Mouse (Mus musculus) forebrain, embryonic 11.5 days (tissue): ENCODE data around the gene 9330182L06Rik. TPM values are rescaled to one million over a fixed set of nuclear protein-coding genes. Genes with fewer than 3 reads are reported as not detected.

Source experiments
- ATAC-seq: fragments of 200-750 bp; cut with Nextera tagmentation; replicated peaks from 2 replicates; pipeline ENCODE4 v1.8.0; 2017; ENCODE audit warnings: moderate TSS enrichment; ENCODE audit not compliant: low FRiP score
- DNase-seq: peaks from one replicate; pipeline ENCODE4 v3.0.0-alpha.2; 2017; ENCODE audit warnings: low spot score
- H3K27ac ChIP-seq: fragments of 300-500 bp; sonication (generic); 2 replicates; pipeline ENCODE4 v1.5.1; 2014; ENCODE audit warnings: low read depth, low read length
- H3K27me3 ChIP-seq: fragments of 300-500 bp; sonication (generic); 2 replicates; pipeline ENCODE4 v1.6.1; 2014; ENCODE audit warnings: mild to moderate bottlenecking, low read length, mixed read lengths; ENCODE audit not compliant: control insufficient read depth, insufficient read depth
- H3K36me3 ChIP-seq: fragments of 300-500 bp; sonication (generic); 2 replicates; pipeline ENCODE4 v1.6.1; 2014; ENCODE audit warnings: mild to moderate bottlenecking, low read length, moderate library complexity, mixed read lengths; ENCODE audit not compliant: control insufficient read depth, insufficient read depth
- H3K4me1 ChIP-seq: fragments of 300-500 bp; sonication (generic); replicated peaks from 2 replicates; pipeline ENCODE4 v1.6.1; 2014; ENCODE audit warnings: low read length, mixed read lengths; ENCODE audit not compliant: control insufficient read depth, insufficient read depth
- H3K4me2 ChIP-seq: fragments of 300-500 bp; sonication (generic); 2 replicates; pipeline ENCODE4 v1.6.1; 2014; ENCODE audit warnings: low read depth, mild to moderate bottlenecking, low read length, moderate library complexity, mixed read lengths; ENCODE audit not compliant: severe bottlenecking
- H3K4me3 ChIP-seq: fragments of 300-500 bp; sonication (generic); 2 replicates; pipeline ENCODE4 v1.5.1; 2014; ENCODE audit warnings: low read depth, low read length
- H3K9ac ChIP-seq: fragments of 300-500 bp; sonication (generic); 2 replicates; pipeline ENCODE4 v1.6.1; 2014; ENCODE audit warnings: low read length
- H3K9me3 ChIP-seq: fragments of 300-500 bp; sonication (generic); 2 replicates; pipeline ENCODE4 v1.6.1; 2016; ENCODE audit warnings: low read length, mixed read lengths; ENCODE audit not compliant: control insufficient read depth
- WGBS: fragments of 180-500 bp; shearing (Covaris S2); extraction: QIAGEN DNeasy Blood & Tissue Kit; methylation state at CpG from one replicate; pipeline ENCODE4 v1.1.7; 2014; 5-methylcytosine and 5-hydroxymethylcytosine counted together
- polyA plus RNA-seq: library from polyadenylated mRNA; unstranded; fragments of >200 nt; fragmentation: Nextera tagmentation; extraction: Ambion mirVana; gene quantifications from 2 replicates; pipeline ENCODE4 v1.2.1, GENCODE M21; 2014

Gene 9330182L06Rik
- polyA plus RNA-seq, 1 experiment from 2014 or later: 4.5 TPM

GRCm38 (mm10) chr5:9352163-9352562, 86.2 kb downstream of the 9330182L06Rik start:
- no peaks in the 10 kb centered on the region for H3K9me3 ChIP-seq
- no peak for DNase-seq
- H3K9ac ChIP-seq: no peak overlapping the region
- ATAC-seq: no peak
- no peak overlapping the region for H3K4me2 ChIP-seq
- 88% methylated on average over 5 of the region's 5 CpGs for WGBS
- no peaks in the 10 kb centered on the region for H3K27me3 ChIP-seq
- no peak overlapping the region for H3K27ac ChIP-seq
- no peaks in the 10 kb centered on the region for H3K4me1 ChIP-seq
- no peak overlapping the region for H3K4me3 ChIP-seq
- H3K36me3 ChIP-seq: no peaks in the 10 kb centered on the region

DNA sequence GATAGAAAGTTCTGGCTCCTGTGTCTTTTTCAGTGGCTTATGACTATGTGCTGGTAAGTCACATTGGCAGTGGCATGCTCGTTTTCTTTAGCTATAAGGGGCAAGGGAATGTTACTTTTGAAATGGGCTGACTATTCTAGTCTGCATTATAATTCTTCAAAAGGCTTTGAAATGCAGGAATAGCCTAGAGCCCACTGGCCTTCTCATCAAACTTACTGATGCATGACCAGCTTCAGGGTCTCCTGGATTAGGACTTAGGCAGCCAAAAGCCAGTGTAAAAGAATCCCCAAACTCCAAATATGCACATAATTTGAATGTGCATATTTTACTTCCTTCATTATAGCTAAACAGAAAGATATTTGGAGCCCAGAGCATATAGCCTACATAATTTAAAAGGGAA, 86.7 kb downstream of the 9330182L06Rik start:
- 28% methylated on average over 1 of the region's 1 CpGs for WGBS
- Histone ChIP-seq H3K4me3 (no peak overlapping the region), H3K4me1 (no peaks in the 10 kb centered on the region), H3K27ac (no peak overlapping the region), H3K27me3 (no peaks in the 10 kb centered on the region), H3K36me3 (no peaks in the 10 kb centered on the region), H3K9ac (no peak overlapping the region), H3K4me2 (no peak overlapping the region), H3K9me3 (no peaks in the 10 kb centered on the region)
- no peak for ATAC-seq
- no peak for DNase-seq

GRCm38 (mm10) chr5:9354257-9354656, 88.3 kb downstream of the 9330182L06Rik start:
- no peak overlapping the region for H3K27ac ChIP-seq
- no peak overlapping the region for H3K9ac ChIP-seq
- H3K4me1 ChIP-seq: no peaks in the 10 kb centered on the region
- H3K27me3 ChIP-seq: no peaks in the 10 kb centered on the region
- no peak overlapping the region for H3K4me3 ChIP-seq
- no peaks in the 10 kb centered on the region for H3K36me3 ChIP-seq
- no peak overlapping the region for H3K4me2 ChIP-seq
- ATAC-seq (no peak), DNase-seq (no peak)
- 100% methylated on average over 1 of the region's 1 CpGs for WGBS
- no peaks in the 10 kb centered on the region for H3K9me3 ChIP-seq

- no peaks in the 10 kb centered on the region for H3K4me1 ChIP-seq
- DNase-seq: no peak
- no peaks in the 10 kb centered on the region for H3K9me3 ChIP-seq
- H3K9ac ChIP-seq: no peak overlapping the region
- 46% methylated on average over 2 of the region's 2 CpGs for WGBS
- ATAC-seq: no peak; the same call in 1 of the 2 replicates
- no peaks in the 10 kb centered on the region for H3K27me3 ChIP-seq
- H3K27ac ChIP-seq: no peak overlapping the region
- no peak overlapping the region for H3K4me2 ChIP-seq
- H3K36me3 ChIP-seq: no peaks in the 10 kb centered on the region
- H3K4me3 ChIP-seq: no peak overlapping the region
Observed at GRCm38 (mm10) chr5:9358076-9358475, 92.2 kb downstream of the 9330182L06Rik start.

GRCm38 (mm10) chr5:9361982-9362661, 96.2 kb downstream of the 9330182L06Rik start:
- H3K4me2 ChIP-seq: no peak overlapping the region
- no peak for ATAC-seq
- no peak overlapping the region for H3K27ac ChIP-seq
- no peaks in the 10 kb centered on the region for H3K4me1 ChIP-seq
- H3K9ac ChIP-seq: no peak overlapping the region
- no peaks in the 10 kb centered on the region for H3K36me3 ChIP-seq
- DNase-seq: no peak
- H3K4me3 ChIP-seq: no peak overlapping the region
- H3K27me3 ChIP-seq: no peaks in the 10 kb centered on the region
- WGBS: 86% methylated on average over 7 of the region's 7 CpGs
- H3K9me3 ChIP-seq: no peaks in the 10 kb centered on the region

DNA sequence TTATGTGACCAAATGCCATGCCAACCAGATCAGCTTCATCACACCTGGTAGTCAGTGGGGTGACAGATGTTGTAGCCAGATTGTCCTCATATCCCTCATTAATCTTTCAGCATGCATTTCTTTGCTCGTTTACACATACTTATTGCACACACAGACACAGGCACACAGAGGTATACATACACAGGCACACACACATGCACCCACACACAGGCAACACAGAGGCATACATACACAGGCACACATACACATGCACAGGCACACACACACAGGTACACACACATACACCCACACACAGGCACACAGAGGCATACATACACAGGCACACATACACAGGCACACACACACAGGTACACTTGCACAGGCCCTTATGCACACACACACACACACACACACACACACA, 99.0 kb downstream of the 9330182L06Rik start:
- DNase-seq: no peak
- WGBS: 75% methylated on average over 1 of the region's 1 CpGs
- no peak overlapping the region for H3K27ac ChIP-seq
- H3K4me3 ChIP-seq: no peak overlapping the region
- no peak overlapping the region for H3K4me2 ChIP-seq
- no peaks in the 10 kb centered on the region for H3K9me3 ChIP-seq
- no peaks in the 10 kb centered on the region for H3K4me1 ChIP-seq
- no peak for ATAC-seq
- H3K27me3 ChIP-seq: no peaks in the 10 kb centered on the region
- H3K36me3 ChIP-seq: no peaks in the 10 kb centered on the region
- no peak overlapping the region for H3K9ac ChIP-seq

- H3K4me2 ChIP-seq: no peak overlapping the region
- H3K4me1 ChIP-seq: no peaks in the 10 kb centered on the region
- H3K27ac ChIP-seq: no peak overlapping the region
- no peak overlapping the region for H3K4me3 ChIP-seq
- no peaks in the 10 kb centered on the region for H3K9me3 ChIP-seq
- DNase-seq (no peak), ATAC-seq (no peak)
- H3K27me3 ChIP-seq: no peaks in the 10 kb centered on the region
- no peak overlapping the region for H3K9ac ChIP-seq
- WGBS: 63% methylated on average over 11 of the region's 11 CpGs
- H3K36me3 ChIP-seq: no peaks in the 10 kb centered on the region
Observed at GRCm38 (mm10) chr5:9367920-9368692, 102.2 kb downstream of the 9330182L06Rik start.

- H3K9me3 ChIP-seq: no peaks in the 10 kb centered on the region
- no peak for DNase-seq
- H3K4me2 ChIP-seq: no peak overlapping the region
- no peak overlapping the region for H3K27ac ChIP-seq
- WGBS: 85% methylated on average over 3 of the region's 3 CpGs
- H3K4me1 ChIP-seq: no peaks in the 10 kb centered on the region
- no peak overlapping the region for H3K9ac ChIP-seq
- no peak overlapping the region for H3K4me3 ChIP-seq
- H3K27me3 ChIP-seq: no peaks in the 10 kb centered on the region
- no peaks in the 10 kb centered on the region for H3K36me3 ChIP-seq
- ATAC-seq: no peak
Observed at GRCm38 (mm10) chr5:9371127-9371526, 105.2 kb downstream of the 9330182L06Rik start.

- no peaks in the 10 kb centered on the region for H3K27me3 ChIP-seq
- H3K4me1 ChIP-seq: no peaks in the 10 kb centered on the region
- no peak overlapping the region for H3K27ac ChIP-seq
- H3K4me2 ChIP-seq: no peak overlapping the region
- WGBS: 93% methylated on average over 4 of the region's 4 CpGs
- ATAC-seq (no peak), DNase-seq (no peak)
- no peaks in the 10 kb centered on the region for H3K36me3 ChIP-seq
- no peaks in the 10 kb centered on the region for H3K9me3 ChIP-seq
- H3K4me3 ChIP-seq: no peak overlapping the region
- no peak overlapping the region for H3K9ac ChIP-seq
Observed at GRCm38 (mm10) chr5:9373341-9373740, 107.4 kb downstream of the 9330182L06Rik start.
